Mouse (Mus musculus): ENCODE results near the gene Gal3st2c. TPM values are rescaled to one million over a fixed set of nuclear protein-coding genes. Genes with fewer than 3 reads are reported as not detected.

The Gal3st2c gene
- 0.06 to 0.24 TPM (median 0.10 TPM) in 3 of 4 replicates, not detected in the other for total RNA-seq (2023; ENCODE audit: inconsistent age)

DNA sequence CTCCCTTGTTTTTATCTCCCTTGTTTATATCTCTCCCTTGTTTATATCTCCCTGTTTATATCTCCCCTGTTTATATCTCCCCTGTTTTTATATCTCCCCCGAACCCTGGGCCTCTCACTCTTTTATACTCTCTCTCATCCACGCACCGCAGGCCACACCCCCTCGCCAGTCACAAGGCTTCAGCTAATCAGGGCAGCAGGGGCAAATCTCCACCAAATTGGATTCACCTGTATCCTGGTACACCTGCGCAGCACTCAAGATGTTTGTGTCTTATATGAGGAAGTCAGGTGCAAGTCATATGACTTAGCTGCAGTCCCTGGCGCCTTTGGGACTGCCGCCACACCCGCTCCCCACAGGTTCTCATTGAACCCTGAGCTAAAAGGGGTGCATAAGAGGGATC is at the start of gene Gal3st2c:
Gene Gal3st2c, plus strand, starts transcription at position 301 of the 400 bp plus-strand sequence.

DNA sequence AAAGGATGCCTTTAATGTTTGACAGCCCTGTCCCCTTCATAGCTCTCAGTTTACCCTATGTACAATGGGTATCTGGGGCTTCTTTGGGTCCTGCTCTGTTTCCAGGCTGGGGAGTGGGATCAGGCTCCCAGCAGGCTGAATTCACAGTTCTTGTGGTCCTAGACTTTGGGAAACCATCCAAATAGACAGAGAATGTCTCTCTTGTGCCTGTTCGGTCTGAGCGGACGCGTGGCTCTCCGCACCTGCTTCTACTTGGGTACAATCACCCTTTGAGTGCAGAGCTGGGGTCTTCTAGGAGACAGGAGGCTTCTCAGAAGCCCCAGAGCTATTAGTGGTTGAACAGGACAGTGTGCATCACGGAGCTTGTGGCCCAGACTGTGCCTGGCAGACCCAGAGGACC is 29.8 kb downstream of the Gal3st2c start, which contains the start of gene Neu4:
Gene Neu4, plus strand, starts transcription at position 301 of the 400 bp plus-strand sequence.

DNA sequence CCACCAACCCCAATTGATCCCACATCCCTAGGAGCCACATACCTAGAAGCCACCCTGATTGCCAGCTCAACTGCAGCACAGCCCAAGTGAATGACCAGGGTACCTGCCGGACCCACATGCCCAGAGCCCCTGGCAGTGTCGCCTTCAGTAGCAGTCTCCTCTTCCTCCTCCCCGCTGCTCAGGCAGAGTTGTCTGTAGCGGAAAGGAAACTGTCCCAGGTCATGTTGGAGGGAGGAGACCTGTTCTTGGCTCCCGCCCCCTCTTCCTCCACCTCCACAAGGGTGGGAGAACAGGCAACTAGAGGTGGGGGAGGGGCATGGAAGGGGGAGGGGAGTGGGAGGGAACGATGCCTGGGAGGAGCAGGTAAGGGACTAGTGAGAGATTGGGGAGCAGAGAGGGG is 62.1 kb downstream of the Gal3st2c start, which contains the start of gene Pdcd1:
Gene Pdcd1, minus strand, starts transcription at position 181 of the 400 bp plus-strand sequence.

Other genes starting within 250 kb of the Gal3st2c start
- 89.7 to 110 TPM (median 95.8 TPM) in 4 replicates for gene Atg4b, start 239.0 kb upstream of the Gal3st2c start, total RNA-seq (2023; ENCODE audit: inconsistent age)
- gene Thap4, start 235.6 kb upstream of the Gal3st2c start, total RNA-seq (2023; ENCODE audit: inconsistent age): 18.9 to 23.6 TPM (median 21.0 TPM) in 4 replicates
- 58.6 to 70.9 TPM (median 63.4 TPM) in 4 replicates for gene Dtymk, start 188.6 kb upstream of the Gal3st2c start, total RNA-seq (2023; ENCODE audit: inconsistent age)
- 36.8 to 41.5 TPM (median 38.3 TPM) in 4 replicates for gene Ing5, start 186.5 kb upstream of the Gal3st2c start, total RNA-seq (2023; ENCODE audit: inconsistent age)
- gene D2hgdh, start 165.6 kb upstream of the Gal3st2c start, total RNA-seq (2023; ENCODE audit: inconsistent age): 37.4 to 48.8 TPM (median 40.8 TPM) in 4 replicates
- 0.24 to 2.1 TPM in 2 of 4 replicates, not detected in the others for gene Gal3st2, start 129.2 kb upstream of the Gal3st2c start, total RNA-seq (2023; ENCODE audit: inconsistent age)
- 0.67 to 1.6 TPM (median 0.99 TPM) in 3 of 4 replicates, not detected in the other for gene Gal3st2b, start 72.2 kb upstream of the Gal3st2c start, total RNA-seq (2023; ENCODE audit: inconsistent age)
- gene Neu4, start 29.9 kb downstream of the Gal3st2c start, total RNA-seq (2023; ENCODE audit: inconsistent age): not detected in 4 replicates
- gene Pdcd1, start 62.0 kb downstream of the Gal3st2c start, total RNA-seq (2023; ENCODE audit: inconsistent age): 0.36 TPM in 1 of 4 replicates, not detected in the others

Data from B cell, adult (primary cell).